Mouse (Mus musculus): ENCODE measurements around the gene Slc26a9. TPM values are rescaled to one million over a fixed set of nuclear protein-coding genes. Genes with fewer than 3 reads are reported as not detected.
A peak's percentile ranks its signal among the peaks of the same experiment; 100 is the strongest.

Gene Slc26a9
- total RNA-seq, 2 experiments from 2014 or later, result not detected

- no peak for TF ChIP-seq CTCF (IDR thresholded peaks at IDR 0.05)
- intact Hi-C loops (cut with DNase I), result no loop called here
- Histone ChIP-seq H3K4me3 (no peak overlapping the region), H3K27ac (no peak overlapping the region)
- no peak for DNase-seq
Observed at GRCm38 (mm10) chr1:131747761-131748160, 3.9 kb downstream of the Slc26a9 start.

GRCm38 (mm10) chr1:131748636-131749035 lies 4.8 kb downstream of the Slc26a9 start:
- Histone ChIP-seq H3K27ac (no peak overlapping the region), H3K4me3 (no peak overlapping the region)
- no peak for TF ChIP-seq CTCF (IDR thresholded peaks at IDR 0.05)
- intact Hi-C loops (cut with DNase I), result no loop called here
- DNase-seq, result no peak

- intact Hi-C loops (cut with DNase I), result no loop called here
- Histone ChIP-seq H3K27ac (no peak overlapping the region), H3K4me3 (no peak overlapping the region)
- no peak for TF ChIP-seq CTCF (IDR thresholded peaks at IDR 0.05)
- DNase-seq, result peak; percentile 13
Observed at GRCm38 (mm10) chr1:131749706-131750545, 6.1 kb downstream of the Slc26a9 start.

- no peak for TF ChIP-seq CTCF (IDR thresholded peaks at IDR 0.05)
- peak; percentile 81 for DNase-seq
- no peak overlapping the region; the same call in 1 of the 2 replicates for H3K27ac ChIP-seq
- intact Hi-C loops (cut with DNase I), result no loop called here
- H3K4me3 ChIP-seq, result no peak overlapping the region
Observed at GRCm38 (mm10) chr1:131751181-131751890, 7.5 kb downstream of the Slc26a9 start.

GRCm38 (mm10) chr1:131751891-131752311 lies 8.1 kb downstream of the Slc26a9 start:
- DNase-seq, result no peak
- no peak overlapping the region for H3K27ac ChIP-seq
- intact Hi-C loops (cut with DNase I), result no loop called here
- TF ChIP-seq CTCF (IDR thresholded peaks at IDR 0.05), result no peak
- no peak overlapping the region for H3K4me3 ChIP-seq

GRCm38 (mm10) chr1:131754212-131754829 lies 10.5 kb downstream of the Slc26a9 start:
- Histone ChIP-seq H3K4me3 (no peak overlapping the region), H3K27ac (peak overlapping the region; percentile 81)
- no peak for DNase-seq
- intact Hi-C loops (cut with DNase I), result no loop called here
- no peak for TF ChIP-seq CTCF (IDR thresholded peaks at IDR 0.05)

- intact Hi-C loops (cut with DNase I), result no loop called here
- H3K27ac ChIP-seq, result peak overlapping the region; percentile 81
- H3K4me3 ChIP-seq, result no peak overlapping the region
- no peak for TF ChIP-seq CTCF (IDR thresholded peaks at IDR 0.05)
- peak; percentile 92 for DNase-seq
Observed at GRCm38 (mm10) chr1:131754916-131755315, 11.1 kb downstream of the Slc26a9 start.

GRCm38 (mm10) chr1:131757211-131757610 lies 13.4 kb downstream of the Slc26a9 start:
- no peak overlapping the region for H3K27ac ChIP-seq
- H3K4me3 ChIP-seq, result no peak overlapping the region
- intact Hi-C loops (cut with DNase I), result no loop called here
- no peak for TF ChIP-seq CTCF (IDR thresholded peaks at IDR 0.05)
- DNase-seq, result no peak

- no peak overlapping the region for H3K4me3 ChIP-seq
- no peak overlapping the region for H3K27ac ChIP-seq
- no peak for DNase-seq
- intact Hi-C loops (cut with DNase I), result no loop called here
- no peak for TF ChIP-seq CTCF (IDR thresholded peaks at IDR 0.05)
Observed at GRCm38 (mm10) chr1:131758796-131759195, 15.0 kb downstream of the Slc26a9 start.

GRCm38 (mm10) chr1:131759667-131760427 lies 16.0 kb downstream of the Slc26a9 start:
- no peak overlapping the region for H3K4me3 ChIP-seq
- intact Hi-C loops (cut with DNase I), result loop anchor here (10.0 kb wide), 1 partner anchor 145 kb away; no protein-coding TSS in a partner anchor
- no peak for DNase-seq
- TF ChIP-seq CTCF (IDR thresholded peaks at IDR 0.05), result no peak
- no peak overlapping the region for H3K27ac ChIP-seq

GRCm38 (mm10) chr1:131760428-131760820 lies 16.6 kb downstream of the Slc26a9 start:
- Histone ChIP-seq H3K4me3 (no peak overlapping the region), H3K27ac (no peak overlapping the region)
- intact Hi-C loops (cut with DNase I), result loop anchor here (10.0 kb wide), 1 partner anchor 146 kb away; no protein-coding TSS in a partner anchor
- no peak for TF ChIP-seq CTCF (IDR thresholded peaks at IDR 0.05)
- no peak for DNase-seq
